Mouse (Mus musculus): ENCODE results near the gene Mtmr11. TPM values are rescaled to one million over a fixed set of nuclear protein-coding genes. Genes with fewer than 3 reads are reported as not detected.

Gene Mtmr11
- polyA plus RNA-seq, 1 experiment from 2014 or later, result 2.7 TPM

DNA sequence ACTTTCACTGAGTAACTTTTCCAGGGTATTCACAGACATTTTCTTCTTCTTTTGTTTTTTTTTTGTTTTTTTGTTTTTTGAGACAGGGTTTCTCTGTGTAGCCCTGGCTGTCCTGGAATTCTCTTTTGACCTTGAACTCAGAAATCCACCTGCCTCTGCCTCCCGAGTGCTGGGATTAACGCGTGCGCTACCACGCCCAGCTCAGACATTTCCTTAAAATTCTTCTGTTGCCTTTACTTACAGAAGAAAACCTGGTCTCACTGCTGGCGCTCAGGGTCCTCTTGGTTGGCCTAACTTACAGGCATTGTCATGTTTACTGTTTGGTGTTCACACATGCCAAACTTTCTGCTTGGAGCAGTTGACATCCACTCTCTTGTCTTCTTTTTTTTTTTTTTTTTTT lies 13.4 kb downstream of the Mtmr11 start:
- H3K4me1 ChIP-seq (ENCODE audit: insufficient read depth), result peaks cover 26% of the 10 kb centered on the region
- H3K27ac ChIP-seq (ENCODE audit: low read depth), result no peak overlapping the region
- H3K4me3 ChIP-seq (ENCODE audit: low read depth, low read length), result no peak overlapping the region
- H3K36me3 ChIP-seq (replicated peaks; ENCODE audit: insufficient read depth, low read length), result peaks cover 42% of the 10 kb centered on the region
- H3K4me2 ChIP-seq (ENCODE audit: low read depth, low read length), result no peak overlapping the region
- TF ChIP-seq CTCF (IDR thresholded peaks at IDR 0.05; ENCODE audit: low read depth) (no peak), EP300 (IDR thresholded peaks at IDR 0.05; ENCODE audit: low read depth) (no peak)
- WGBS (ENCODE audit: insufficient replicate concordance), result 90% methylated on average over 6 of the region's 6 CpGs
- no peaks in the 10 kb centered on the region for H3K9me3 ChIP-seq (ENCODE audit: low read length)
- no peak overlapping the region for H3K9ac ChIP-seq (replicated peaks)
- H3K27me3 ChIP-seq (ENCODE audit: insufficient read depth, low read length), result no peaks in the 10 kb centered on the region
- ATAC-seq (no peak), DNase-seq (no peak)

DNA sequence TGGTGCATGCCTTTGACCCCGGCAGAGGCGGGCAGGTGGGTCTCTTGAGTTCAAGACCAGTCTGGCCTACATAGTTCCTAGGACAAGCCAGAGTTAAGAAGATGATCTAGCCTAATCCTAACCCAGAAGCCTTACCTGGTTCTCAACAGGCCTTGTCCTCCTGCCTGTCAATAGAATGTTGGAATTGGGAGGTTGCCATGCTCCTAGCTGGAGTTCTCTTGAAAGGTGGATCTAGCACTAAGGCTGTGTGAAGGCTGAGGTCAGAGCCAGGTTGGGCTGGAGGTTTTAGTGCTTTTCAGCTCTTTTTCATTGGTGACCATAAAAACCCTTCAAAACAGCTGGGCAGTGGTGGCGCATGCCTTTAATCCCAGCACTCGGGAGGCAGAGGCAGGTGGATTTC lies 16.6 kb downstream of the Mtmr11 start:
- no peaks in the 10 kb centered on the region for H3K9me3 ChIP-seq (ENCODE audit: low read length)
- TF ChIP-seq CTCF (IDR thresholded peaks at IDR 0.05; ENCODE audit: low read depth), result no peak
- TF ChIP-seq EP300 (IDR thresholded peaks at IDR 0.05; ENCODE audit: low read depth), result no peak
- ATAC-seq (no peak), DNase-seq (no peak)
- no peak overlapping the region for H3K9ac ChIP-seq (replicated peaks)
- WGBS (ENCODE audit: insufficient replicate concordance), result 77% methylated on average over 4 of the region's 4 CpGs
- H3K27me3 ChIP-seq (ENCODE audit: insufficient read depth, low read length), result no peaks in the 10 kb centered on the region
- peaks cover 39% of the 10 kb centered on the region for H3K36me3 ChIP-seq (replicated peaks; ENCODE audit: insufficient read depth, low read length)
- peaks cover 6% of the 10 kb centered on the region for H3K4me1 ChIP-seq (ENCODE audit: insufficient read depth)
- no peak overlapping the region for H3K4me2 ChIP-seq (ENCODE audit: low read depth, low read length)
- no peak overlapping the region for H3K27ac ChIP-seq (ENCODE audit: low read depth)
- H3K4me3 ChIP-seq (ENCODE audit: low read depth, low read length), result no peak overlapping the region

DNA sequence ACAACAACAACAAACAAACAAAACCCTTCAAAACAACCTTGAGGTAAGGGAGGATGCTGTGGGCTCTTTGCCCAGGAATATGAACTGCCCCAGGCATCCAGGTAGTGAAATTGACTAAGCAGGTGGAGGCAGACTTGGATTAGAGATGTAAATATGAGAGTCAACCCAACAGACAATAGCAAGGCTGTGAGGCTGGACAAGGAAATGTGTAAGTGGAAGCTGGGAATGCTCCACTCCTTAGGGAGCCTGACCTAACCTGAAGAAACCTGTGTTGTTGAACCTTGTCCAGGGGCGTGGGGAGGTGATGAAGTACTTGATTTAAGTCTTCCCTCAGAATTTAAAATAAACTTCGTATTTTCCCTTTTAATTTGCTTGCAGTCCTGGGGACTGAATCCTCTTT lies 17.1 kb downstream of the Mtmr11 start:
- TF ChIP-seq EP300 (IDR thresholded peaks at IDR 0.05; ENCODE audit: low read depth) (no peak), CTCF (IDR thresholded peaks at IDR 0.05; ENCODE audit: low read depth) (no peak)
- no peak overlapping the region for H3K4me3 ChIP-seq (ENCODE audit: low read depth, low read length)
- H3K4me1 ChIP-seq (ENCODE audit: insufficient read depth), result peaks cover 2% of the 10 kb centered on the region
- ATAC-seq (no peak), DNase-seq (no peak)
- WGBS (ENCODE audit: insufficient replicate concordance), result 85% methylated on average over 2 of the region's 2 CpGs
- H3K27me3 ChIP-seq (ENCODE audit: insufficient read depth, low read length), result no peaks in the 10 kb centered on the region
- no peaks in the 10 kb centered on the region for H3K9me3 ChIP-seq (ENCODE audit: low read length)
- H3K27ac ChIP-seq (ENCODE audit: low read depth), result no peak overlapping the region
- H3K36me3 ChIP-seq (replicated peaks; ENCODE audit: insufficient read depth, low read length), result peaks cover 38% of the 10 kb centered on the region
- no peak overlapping the region for H3K4me2 ChIP-seq (ENCODE audit: low read depth, low read length)
- H3K9ac ChIP-seq (replicated peaks), result no peak overlapping the region

DNA sequence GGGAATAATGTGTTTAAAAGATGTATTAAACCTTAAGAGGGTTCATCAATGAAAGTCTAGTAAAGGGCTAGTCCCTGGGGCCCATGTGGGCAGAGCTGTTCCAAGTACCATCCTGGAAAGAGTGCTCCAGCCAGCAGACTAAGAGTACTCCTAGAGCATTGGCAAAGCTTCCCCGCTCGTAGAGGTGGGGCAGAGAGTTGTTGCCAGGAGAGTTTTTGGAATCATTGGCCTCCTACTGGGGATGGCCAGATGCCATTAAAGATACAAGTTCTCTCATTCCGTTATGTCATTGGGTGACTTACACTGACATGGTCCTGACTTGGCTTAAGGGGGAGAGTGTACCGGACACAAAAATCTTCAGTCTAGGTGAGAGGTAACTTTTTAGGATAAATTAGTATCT lies 17.7 kb downstream of the Mtmr11 start:
- H3K9me3 ChIP-seq (ENCODE audit: low read length), result no peaks in the 10 kb centered on the region
- H3K4me1 ChIP-seq (ENCODE audit: insufficient read depth), result no peaks in the 10 kb centered on the region; the same call in 1 of the 2 replicates
- no peak overlapping the region for H3K4me2 ChIP-seq (ENCODE audit: low read depth, low read length)
- DNase-seq (no peak), ATAC-seq (no peak)
- no peak overlapping the region for H3K9ac ChIP-seq (replicated peaks)
- TF ChIP-seq EP300 (IDR thresholded peaks at IDR 0.05; ENCODE audit: low read depth) (no peak), CTCF (IDR thresholded peaks at IDR 0.05; ENCODE audit: low read depth) (no peak)
- no peak overlapping the region for H3K4me3 ChIP-seq (ENCODE audit: low read depth, low read length)
- H3K27me3 ChIP-seq (ENCODE audit: insufficient read depth, low read length), result no peaks in the 10 kb centered on the region
- WGBS (ENCODE audit: insufficient replicate concordance), result 81% methylated on average over 4 of the region's 4 CpGs
- H3K27ac ChIP-seq (ENCODE audit: low read depth), result no peak overlapping the region
- peaks cover 33% of the 10 kb centered on the region for H3K36me3 ChIP-seq (replicated peaks; ENCODE audit: insufficient read depth, low read length)

DNA sequence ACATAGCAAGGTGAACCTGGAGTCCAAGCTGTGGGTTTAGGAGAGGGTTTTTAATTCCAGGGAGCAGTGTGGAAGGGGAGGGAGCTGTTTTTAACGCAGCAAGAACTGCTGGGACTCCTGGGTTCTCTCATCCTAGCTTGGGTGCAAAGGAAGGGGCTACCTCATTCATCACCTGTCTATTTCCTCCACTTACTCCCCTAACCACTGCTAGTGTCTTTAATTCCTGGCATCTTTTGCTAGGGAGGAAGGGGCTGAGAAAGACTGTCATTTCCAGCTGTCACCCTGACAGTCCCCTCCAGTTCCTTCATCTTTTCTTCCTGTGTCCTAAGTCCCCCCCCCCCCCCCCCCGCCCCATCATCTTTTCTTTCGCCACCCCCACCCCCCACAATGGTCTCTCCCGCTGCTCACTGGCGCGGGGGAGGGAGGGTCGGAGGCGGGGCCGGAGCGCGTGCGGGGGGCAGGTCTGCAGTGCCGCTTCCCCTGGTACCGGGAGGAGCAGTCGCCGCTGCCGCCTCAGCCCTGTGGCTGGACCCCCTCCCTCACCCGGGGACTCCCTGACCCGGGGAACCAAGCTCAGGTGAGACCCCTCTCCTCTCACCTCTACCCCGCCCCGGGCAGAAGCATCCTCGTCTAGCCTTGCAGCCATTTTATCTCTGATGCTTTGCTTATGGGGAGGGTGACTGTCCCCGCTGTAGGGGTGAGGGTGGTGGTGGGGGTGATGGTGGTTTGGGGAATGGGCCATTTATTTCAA lies 19.1 kb downstream of the Mtmr11 start, which contains the start of gene Sv2a:
Gene Sv2a, plus strand, starts transcription at position 425 of the 751 bp plus-strand sequence.
- 0 out of 2 replicates have a peak within 1 kb of the TSS, but pooled peaks have one; percentile 44 for H3K9ac ChIP-seq (replicated peaks)
- H3K9me3 ChIP-seq (ENCODE audit: low read length), result no peaks in the 10 kb centered on the region
- DNase-seq (peak; percentile 51), ATAC-seq (peak; percentile 38; the same call in 1 of the 2 replicates)
- no peak within 1 kb of the TSS for H3K27ac ChIP-seq (ENCODE audit: low read depth)
- peaks cover 22% of the 10 kb centered on the region for H3K36me3 ChIP-seq (replicated peaks; ENCODE audit: insufficient read depth, low read length)
- H3K27me3 ChIP-seq (ENCODE audit: insufficient read depth, low read length), result no peaks in the 10 kb centered on the region
- peak within 1 kb of the TSS; percentile 73 for H3K4me2 ChIP-seq (ENCODE audit: low read depth, low read length)
- H3K4me1 ChIP-seq (ENCODE audit: insufficient read depth), result no peaks in the 10 kb centered on the region
- TF ChIP-seq EP300 (IDR thresholded peaks at IDR 0.05; ENCODE audit: low read depth) (no peak), CTCF (IDR thresholded peaks at IDR 0.05; ENCODE audit: low read depth) (no peak)
- 6% methylated on average over 9 of the region's 23 CpGs for WGBS (ENCODE audit: insufficient replicate concordance)
- H3K4me3 ChIP-seq (ENCODE audit: low read depth, low read length), result peak within 1 kb of the TSS; percentile 34

DNA sequence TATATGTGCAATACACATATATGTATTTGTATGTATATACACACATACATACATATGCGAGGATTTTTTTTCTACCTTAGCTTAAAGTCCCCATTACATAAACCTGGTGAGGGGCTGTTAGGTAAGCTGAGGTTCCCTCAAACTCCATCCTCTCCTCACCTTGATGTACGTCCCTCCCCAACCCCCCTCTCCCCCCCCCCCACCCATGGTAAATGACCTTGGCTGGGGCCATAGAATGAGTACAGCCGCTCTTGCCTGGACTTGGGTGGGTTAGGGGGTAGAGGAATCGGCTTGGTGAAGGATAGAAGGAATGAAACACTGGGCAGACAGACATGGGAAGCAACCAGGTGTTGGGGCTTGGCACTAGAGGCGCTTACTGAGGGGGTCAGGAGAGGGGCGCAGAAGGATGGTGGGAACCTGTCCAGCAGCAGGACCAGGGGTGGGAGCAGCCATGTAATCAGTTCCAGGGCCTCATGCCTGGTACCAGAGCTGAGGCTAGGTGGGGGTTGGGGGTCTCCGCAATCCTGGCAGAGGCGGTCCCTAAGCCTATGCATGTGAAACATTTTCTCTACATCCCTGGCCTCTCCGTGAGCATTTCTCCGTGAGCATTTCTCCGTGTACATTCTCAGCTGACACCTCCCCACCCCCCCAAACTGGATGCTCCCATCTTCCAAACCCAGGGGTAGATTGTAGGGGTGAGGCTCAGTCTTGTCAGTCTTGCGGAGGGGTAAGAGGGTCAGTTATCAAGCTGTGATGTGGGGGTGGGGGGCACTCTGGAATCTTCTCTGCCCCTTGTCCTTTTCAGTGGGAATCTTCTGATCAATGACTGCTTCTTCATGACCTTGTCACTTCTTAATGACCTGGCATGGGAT lies 19.9 kb downstream of the Mtmr11 start:
- H3K4me2 ChIP-seq (ENCODE audit: low read depth, low read length), result peak overlapping the region; percentile 73

More for the DNA sequence above, 19.9 kb downstream of the Mtmr11 start:
- H3K9ac ChIP-seq (replicated peaks), result no peak overlapping the region
- no peaks in the 10 kb centered on the region for H3K9me3 ChIP-seq (ENCODE audit: low read length)
- H3K27me3 ChIP-seq (ENCODE audit: insufficient read depth, low read length), result no peaks in the 10 kb centered on the region
- H3K27ac ChIP-seq (ENCODE audit: low read depth), result no peak overlapping the region
- H3K36me3 ChIP-seq (replicated peaks; ENCODE audit: insufficient read depth, low read length), result peaks cover 16% of the 10 kb centered on the region
- no peaks in the 10 kb centered on the region for H3K4me1 ChIP-seq (ENCODE audit: insufficient read depth)
- TF ChIP-seq EP300 (IDR thresholded peaks at IDR 0.05; ENCODE audit: low read depth) (no peak), CTCF (IDR thresholded peaks at IDR 0.05; ENCODE audit: low read depth) (no peak)
- peak overlapping the region; percentile 34; the same call in 1 of the 2 replicates for H3K4me3 ChIP-seq (ENCODE audit: low read depth, low read length)
- DNase-seq, result no peak
- ATAC-seq, result no peak
- 55% methylated on average over 12 of the region's 12 CpGs for WGBS (ENCODE audit: insufficient replicate concordance)

All from liver, postnatal 0 days (tissue).